Mouse (Mus musculus): ENCODE measurements around the gene Stat4. TPM values are rescaled to one million over a fixed set of nuclear protein-coding genes. Genes with fewer than 3 reads are reported as not detected.
A peak's percentile ranks its signal among the peaks of the same experiment; 100 is the strongest.

Gene Stat4
- polyA plus RNA-seq, 1 experiment from 2014 or later, result 0.38 TPM

DNA sequence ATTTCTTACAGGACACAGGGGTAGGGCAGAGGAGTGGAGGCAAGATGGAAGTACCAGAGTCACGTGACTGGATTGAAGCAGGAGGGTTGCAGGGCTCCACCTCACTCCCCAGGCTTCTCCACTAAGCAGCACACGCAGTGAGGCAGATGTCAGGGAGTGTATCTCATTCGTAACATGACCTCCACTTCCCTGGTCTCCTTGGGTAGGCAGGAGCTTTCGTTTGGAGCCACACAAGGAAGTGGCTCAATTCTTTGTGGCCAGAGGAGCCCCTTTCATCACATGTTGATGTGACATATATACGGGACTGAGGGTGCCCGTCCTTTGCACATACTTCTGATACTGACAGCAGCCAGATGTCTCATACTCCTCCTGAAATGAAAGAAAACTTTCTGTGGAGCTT, 142.8 kb downstream of the Stat4 start:
- Histone ChIP-seq H3K4me3 (ENCODE audit: low read depth, low read length) (no peak overlapping the region), H3K36me3 (ENCODE audit: control insufficient read depth, insufficient read depth) (peaks cover 83% of the 10 kb centered on the region), H3K9me3 (ENCODE audit: control insufficient read depth) (no peaks in the 10 kb centered on the region), H3K27ac (ENCODE audit: low read depth, low read length) (no peak overlapping the region), H3K9ac (ENCODE audit: low read depth, low read length) (no peak overlapping the region), H3K4me1 (replicated peaks; ENCODE audit: control insufficient read depth, insufficient read depth, low read length) (no peaks in the 10 kb centered on the region), H3K27me3 (replicated peaks; ENCODE audit: control insufficient read depth, insufficient read depth, low read length) (no peaks in the 10 kb centered on the region), H3K4me2 (replicated peaks; ENCODE audit: low read depth) (no peak overlapping the region)
- 64% methylated on average over 6 of the region's 6 CpGs for WGBS
- TF ChIP-seq CTCF (IDR thresholded peaks at IDR 0.05; ENCODE audit: low read depth), result no peak
- ATAC-seq, result no peak

GRCm38 (mm10) chr1:52131787-52132377, 144.9 kb downstream of the Stat4 start:
- Histone ChIP-seq H3K27ac (ENCODE audit: low read depth, low read length) (no peak overlapping the region), H3K9me3 (ENCODE audit: control insufficient read depth) (no peaks in the 10 kb centered on the region), H3K4me1 (replicated peaks; ENCODE audit: control insufficient read depth, insufficient read depth, low read length) (no peaks in the 10 kb centered on the region), H3K4me3 (ENCODE audit: low read depth, low read length) (no peak overlapping the region), H3K27me3 (replicated peaks; ENCODE audit: control insufficient read depth, insufficient read depth, low read length) (no peaks in the 10 kb centered on the region), H3K9ac (ENCODE audit: low read depth, low read length) (no peak overlapping the region), H3K36me3 (ENCODE audit: control insufficient read depth, insufficient read depth) (peaks cover 83% of the 10 kb centered on the region), H3K4me2 (replicated peaks; ENCODE audit: low read depth) (no peak overlapping the region)
- peak; percentile 32 for TF ChIP-seq CTCF (IDR thresholded peaks at IDR 0.05; ENCODE audit: low read depth)
- no peak for ATAC-seq
- 80% methylated on average over 11 of the region's 11 CpGs for WGBS

DNA sequence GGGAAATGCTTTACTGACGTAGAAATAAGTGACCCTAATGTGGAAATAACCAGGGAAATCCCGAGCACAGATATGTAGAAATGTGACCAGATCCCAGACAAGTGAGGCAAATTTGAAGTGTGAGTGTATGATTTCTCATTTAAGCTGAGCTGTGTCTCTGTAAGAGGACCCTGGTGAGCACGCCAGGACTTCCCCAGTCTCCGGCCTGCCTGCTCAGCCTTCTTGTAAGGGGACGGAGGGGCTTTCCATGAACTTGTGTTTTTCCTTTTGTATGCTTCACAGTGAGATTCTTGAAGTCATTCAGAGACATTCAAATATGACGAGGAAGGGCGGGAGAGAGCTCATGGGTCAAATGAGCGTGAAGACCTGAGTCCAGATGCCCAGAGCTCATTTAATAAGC, 146.3 kb downstream of the Stat4 start:
- ATAC-seq, result no peak
- no peak overlapping the region for H3K4me2 ChIP-seq (replicated peaks; ENCODE audit: low read depth)
- H3K4me1 ChIP-seq (replicated peaks; ENCODE audit: control insufficient read depth, insufficient read depth, low read length), result no peaks in the 10 kb centered on the region
- H3K9me3 ChIP-seq (ENCODE audit: control insufficient read depth), result no peaks in the 10 kb centered on the region
- H3K9ac ChIP-seq (ENCODE audit: low read depth, low read length), result no peak overlapping the region
- no peak overlapping the region for H3K27ac ChIP-seq (ENCODE audit: low read depth, low read length)
- WGBS, result 93% methylated on average over 8 of the region's 8 CpGs
- peaks cover 89% of the 10 kb centered on the region for H3K36me3 ChIP-seq (ENCODE audit: control insufficient read depth, insufficient read depth)
- no peaks in the 10 kb centered on the region for H3K27me3 ChIP-seq (replicated peaks; ENCODE audit: control insufficient read depth, insufficient read depth, low read length)
- H3K4me3 ChIP-seq (ENCODE audit: low read depth, low read length), result no peak overlapping the region
- no peak for TF ChIP-seq CTCF (IDR thresholded peaks at IDR 0.05; ENCODE audit: low read depth)

- no peak overlapping the region for H3K27ac ChIP-seq (ENCODE audit: low read depth, low read length)
- H3K4me2 ChIP-seq (replicated peaks; ENCODE audit: low read depth), result no peak overlapping the region
- H3K36me3 ChIP-seq (ENCODE audit: control insufficient read depth, insufficient read depth), result peaks cover 92% of the 10 kb centered on the region
- no peak for TF ChIP-seq CTCF (IDR thresholded peaks at IDR 0.05; ENCODE audit: low read depth)
- no peaks in the 10 kb centered on the region for H3K9me3 ChIP-seq (ENCODE audit: control insufficient read depth)
- no peaks in the 10 kb centered on the region for H3K4me1 ChIP-seq (replicated peaks; ENCODE audit: control insufficient read depth, insufficient read depth, low read length)
- no peaks in the 10 kb centered on the region for H3K27me3 ChIP-seq (replicated peaks; ENCODE audit: control insufficient read depth, insufficient read depth, low read length)
- no peak overlapping the region for H3K9ac ChIP-seq (ENCODE audit: low read depth, low read length)
- no peak for ATAC-seq
- no peak overlapping the region for H3K4me3 ChIP-seq (ENCODE audit: low read depth, low read length)
- WGBS, result 84% methylated on average over 16 of the region's 16 CpGs
Measured at GRCm38 (mm10) chr1:52137292-52137691, 150.3 kb downstream of the Stat4 start.

GRCm38 (mm10) chr1:52140534-52140933, 153.6 kb downstream of the Stat4 start:
- Histone ChIP-seq H3K4me1 (replicated peaks; ENCODE audit: control insufficient read depth, insufficient read depth, low read length) (no peaks in the 10 kb centered on the region), H3K27me3 (replicated peaks; ENCODE audit: control insufficient read depth, insufficient read depth, low read length) (no peaks in the 10 kb centered on the region), H3K4me3 (ENCODE audit: low read depth, low read length) (no peak overlapping the region), H3K27ac (ENCODE audit: low read depth, low read length) (no peak overlapping the region), H3K9me3 (ENCODE audit: control insufficient read depth) (no peaks in the 10 kb centered on the region), H3K4me2 (replicated peaks; ENCODE audit: low read depth) (no peak overlapping the region), H3K36me3 (ENCODE audit: control insufficient read depth, insufficient read depth) (peaks cover 89% of the 10 kb centered on the region), H3K9ac (ENCODE audit: low read depth, low read length) (no peak overlapping the region)
- WGBS, result 90% methylated on average over 9 of the region's 9 CpGs
- no peak for TF ChIP-seq CTCF (IDR thresholded peaks at IDR 0.05; ENCODE audit: low read depth)
- ATAC-seq, result no peak

DNA sequence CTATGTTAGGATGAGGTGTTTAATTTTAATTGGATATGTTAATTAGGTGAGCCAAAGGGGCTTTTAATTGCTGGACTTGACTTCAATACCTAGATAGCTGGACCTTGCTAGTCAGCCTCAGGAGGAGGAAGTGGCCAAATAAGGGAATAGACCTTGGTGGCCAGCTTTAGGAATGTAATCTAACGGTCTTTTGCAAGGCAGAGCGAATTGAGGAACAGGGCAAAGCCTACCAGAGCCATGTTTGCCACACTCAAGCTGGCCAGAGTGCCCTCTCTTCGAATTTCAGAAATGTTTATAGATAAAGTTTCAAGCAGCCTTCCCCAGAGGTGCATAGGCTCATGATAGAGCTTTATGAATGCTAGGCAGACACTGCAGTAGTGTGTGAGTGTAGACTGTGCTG, 154.5 kb downstream of the Stat4 start:
- H3K9me3 ChIP-seq (ENCODE audit: control insufficient read depth), result no peaks in the 10 kb centered on the region
- no peak overlapping the region for H3K4me2 ChIP-seq (replicated peaks; ENCODE audit: low read depth)
- no peak for TF ChIP-seq CTCF (IDR thresholded peaks at IDR 0.05; ENCODE audit: low read depth)
- H3K4me3 ChIP-seq (ENCODE audit: low read depth, low read length), result no peak overlapping the region
- no peaks in the 10 kb centered on the region for H3K4me1 ChIP-seq (replicated peaks; ENCODE audit: control insufficient read depth, insufficient read depth, low read length)
- no peaks in the 10 kb centered on the region for H3K27me3 ChIP-seq (replicated peaks; ENCODE audit: control insufficient read depth, insufficient read depth, low read length)
- no peak overlapping the region for H3K9ac ChIP-seq (ENCODE audit: low read depth, low read length)
- H3K36me3 ChIP-seq (ENCODE audit: control insufficient read depth, insufficient read depth), result peaks cover 82% of the 10 kb centered on the region
- no peak overlapping the region for H3K27ac ChIP-seq (ENCODE audit: low read depth, low read length)
- no peak for ATAC-seq
- 79% methylated on average over 3 of the region's 3 CpGs for WGBS

DNA sequence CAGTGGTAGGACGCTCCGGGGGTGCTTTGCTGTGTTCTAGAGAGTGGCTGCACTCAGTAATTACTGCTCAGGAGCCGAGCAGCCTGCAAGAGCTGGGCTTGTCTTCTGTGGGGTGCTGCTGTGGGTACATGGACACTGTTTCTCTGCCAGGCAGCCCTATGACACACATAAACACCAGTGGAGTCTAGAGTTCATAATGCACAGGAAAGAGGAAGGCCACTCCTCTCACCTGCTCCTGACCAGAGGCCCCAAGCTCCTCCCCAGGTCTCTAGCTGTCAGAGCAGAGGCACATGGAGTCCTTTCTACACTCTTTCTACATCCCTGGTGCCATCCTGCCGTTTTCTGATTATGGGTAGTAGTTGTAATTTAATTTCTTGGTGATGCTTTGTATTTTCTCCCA, 155.2 kb downstream of the Stat4 start:
- H3K36me3 ChIP-seq (ENCODE audit: control insufficient read depth, insufficient read depth), result peaks cover 82% of the 10 kb centered on the region

More for the DNA sequence above, 155.2 kb downstream of the Stat4 start:
- no peaks in the 10 kb centered on the region for H3K27me3 ChIP-seq (replicated peaks; ENCODE audit: control insufficient read depth, insufficient read depth, low read length)
- WGBS, result 70% methylated on average over 4 of the region's 4 CpGs
- no peak overlapping the region for H3K9ac ChIP-seq (ENCODE audit: low read depth, low read length)
- no peaks in the 10 kb centered on the region for H3K4me1 ChIP-seq (replicated peaks; ENCODE audit: control insufficient read depth, insufficient read depth, low read length)
- ATAC-seq, result 0 out of 2 replicates have a peak, but pooled peaks have one; percentile 41
- H3K27ac ChIP-seq (ENCODE audit: low read depth, low read length), result no peak overlapping the region
- H3K4me2 ChIP-seq (replicated peaks; ENCODE audit: low read depth), result no peak overlapping the region
- no peaks in the 10 kb centered on the region for H3K9me3 ChIP-seq (ENCODE audit: control insufficient read depth)
- TF ChIP-seq CTCF (IDR thresholded peaks at IDR 0.05; ENCODE audit: low read depth), result no peak
- H3K4me3 ChIP-seq (ENCODE audit: low read depth, low read length), result no peak overlapping the region
